Mouse (Mus musculus) forebrain, embryonic 12.5 days (tissue): ENCODE data around the gene Tex35. TPM values are rescaled to one million over a fixed set of nuclear protein-coding genes. Genes with fewer than 3 reads are reported as not detected.

Source experiments
- ATAC-seq: fragments of 200-750 bp; cut with Nextera tagmentation; 2 replicates; pipeline ENCODE4 v1.8.0; 2017; ENCODE audit warnings: moderate TSS enrichment; ENCODE audit not compliant: low FRiP score
- H3K27ac ChIP-seq: fragments of 300-500 bp; sonication (generic); 2 replicates; pipeline ENCODE4 v1.5.1; 2016; ENCODE audit warnings: mild to moderate bottlenecking
- H3K27me3 ChIP-seq: fragments of 300-500 bp; sonication (generic); 2 replicates; pipeline ENCODE4 v1.6.1; 2016; ENCODE audit warnings: mild to moderate bottlenecking
- H3K36me3 ChIP-seq: fragments of 300-500 bp; sonication (generic); replicated peaks from 2 replicates; pipeline ENCODE4 v1.6.1; 2016; ENCODE audit warnings: mild to moderate bottlenecking
- H3K4me1 ChIP-seq: fragments of 300-500 bp; sonication (generic); 2 replicates; pipeline ENCODE4 v1.6.1; 2016
- H3K4me2 ChIP-seq: fragments of 300-500 bp; sonication (generic); 2 replicates; pipeline ENCODE4 v1.6.1; 2016; ENCODE audit warnings: mild to moderate bottlenecking, moderate library complexity
- H3K4me3 ChIP-seq: fragments of 300-500 bp; sonication (generic); replicated peaks from 2 replicates; pipeline ENCODE4 v1.5.1; 2016; ENCODE audit warnings: mild to moderate bottlenecking
- H3K9ac ChIP-seq: fragments of 300-500 bp; sonication (generic); 2 replicates; pipeline ENCODE4 v1.6.1; 2016; ENCODE audit warnings: mild to moderate bottlenecking
- H3K9me3 ChIP-seq: fragments of 300-500 bp; sonication (generic); 2 replicates; pipeline ENCODE4 v1.6.1; 2016
- WGBS: fragments of 180-500 bp; shearing (Covaris S2); methylation state at CpG from one replicate; pipeline ENCODE4 v1.1.7; 2016; 5-methylcytosine and 5-hydroxymethylcytosine counted together
- polyA plus RNA-seq: library from polyadenylated mRNA; unstranded; fragments of >200 nt; fragmentation: Nextera tagmentation; extraction: Ambion mirVana; gene quantifications from 2 replicates; pipeline ENCODE4 v1.2.1, GENCODE M21; 2016

Tex35 gene
- polyA plus RNA-seq, 1 experiment from 2014 or later = not detected

DNA sequence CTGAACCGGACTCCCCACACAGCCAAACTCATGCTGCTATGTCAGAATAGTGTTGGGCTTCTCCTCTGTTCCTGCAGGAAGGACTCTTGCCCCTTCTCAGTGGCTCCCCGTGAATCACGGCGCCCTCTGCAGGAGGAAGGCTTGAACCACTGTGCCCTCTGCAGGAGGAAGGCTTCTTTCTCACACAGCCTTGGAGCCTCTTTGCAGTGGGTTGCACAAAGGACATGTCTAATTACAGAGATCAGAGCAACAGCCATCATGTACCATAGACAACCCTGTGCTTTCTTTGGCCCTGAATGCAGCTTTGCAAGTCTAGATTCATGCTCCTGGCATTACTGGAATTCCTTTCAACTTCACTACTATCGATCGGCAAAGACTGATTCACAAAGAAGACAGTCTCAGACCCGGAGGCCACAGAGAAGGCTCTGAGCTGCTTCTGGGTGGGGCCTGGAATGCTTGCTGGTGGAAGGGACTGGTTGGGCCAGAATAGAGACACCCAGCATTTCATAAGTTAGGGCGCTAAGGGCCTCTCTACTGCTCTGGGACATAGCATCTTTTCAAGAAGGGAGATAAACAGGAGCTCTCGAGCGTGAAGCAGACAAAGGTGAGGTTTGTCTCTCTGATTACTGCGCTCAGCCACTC is 29.0 kb downstream of the Tex35 start:
- H3K4me2 ChIP-seq = peak overlapping the region; percentile 4; the same call in 1 of the 2 replicates
- H3K4me1 ChIP-seq = peaks cover 26% of the 10 kb centered on the region
- H3K27me3 ChIP-seq = peaks cover 8% of the 10 kb centered on the region; the same call in 1 of the 2 replicates
- H3K27ac ChIP-seq = no peak overlapping the region
- peak; percentile 44; the same call in 1 of the 2 replicates for ATAC-seq
- 23% methylated on average over 11 of the region's 11 CpGs for WGBS
- H3K36me3 ChIP-seq = no peaks in the 10 kb centered on the region
- H3K4me3 ChIP-seq = no peak overlapping the region
- 0 out of 2 replicates have a peak overlapping the region, but pooled peaks have one; percentile 12 for H3K9ac ChIP-seq
- H3K9me3 ChIP-seq = no peaks in the 10 kb centered on the region

DNA sequence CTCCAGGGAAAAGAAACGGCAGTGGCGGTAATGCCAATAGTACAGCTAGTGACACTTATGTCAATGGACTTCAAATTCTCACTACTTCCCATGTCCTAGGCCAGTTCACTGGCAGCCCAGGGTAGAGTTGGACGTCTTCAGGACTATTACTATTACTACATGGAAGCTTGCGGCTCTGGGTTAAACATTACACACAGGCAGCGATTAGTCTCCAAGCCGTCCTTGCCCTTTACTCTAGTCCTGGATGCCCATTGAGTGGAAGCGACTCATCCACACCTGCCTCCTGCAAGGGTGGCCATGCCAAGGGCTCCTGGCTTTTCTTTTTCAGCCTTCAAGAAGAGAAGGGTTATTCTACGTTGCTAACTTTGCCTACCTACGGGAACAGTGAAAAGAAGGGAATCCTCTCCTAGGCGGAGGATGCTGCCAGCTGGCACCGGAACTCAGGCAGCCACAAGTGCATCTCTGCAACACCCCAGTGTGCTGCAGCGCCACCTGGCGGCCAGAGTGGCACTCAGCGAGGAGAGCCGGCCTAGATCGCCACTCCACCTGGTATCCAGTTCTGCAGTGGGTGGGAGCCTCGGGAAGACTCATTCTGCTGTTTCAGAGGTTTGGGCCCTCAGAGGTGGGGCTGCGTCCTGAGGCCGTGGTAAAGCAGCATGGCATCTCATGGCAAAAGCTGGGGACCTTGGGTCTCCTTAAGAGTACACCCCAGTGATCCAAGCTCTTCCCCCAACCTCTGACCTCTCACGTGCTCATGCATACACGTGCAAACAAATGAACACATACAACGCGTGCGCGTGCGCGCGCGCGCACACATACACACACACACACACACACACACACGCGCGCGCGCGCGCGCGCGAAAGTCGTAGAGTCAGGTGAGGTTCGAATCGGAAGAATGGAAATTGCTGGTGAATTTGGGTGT is 31.4 kb downstream of the Tex35 start:
- 0 out of 2 replicates have a peak, but pooled peaks cover 12% of the 10 kb centered on the region for H3K27me3 ChIP-seq
- no peak overlapping the region for H3K4me3 ChIP-seq
- ATAC-seq = peak; percentile 43; the same call in 1 of the 2 replicates
- no peak overlapping the region for H3K4me2 ChIP-seq
- no peaks in the 10 kb centered on the region for H3K36me3 ChIP-seq
- H3K9me3 ChIP-seq = no peaks in the 10 kb centered on the region
- 61% methylated on average over 43 of the region's 43 CpGs for WGBS
- peaks cover 26% of the 10 kb centered on the region for H3K4me1 ChIP-seq
- no peak overlapping the region for H3K27ac ChIP-seq
- H3K9ac ChIP-seq = no peak overlapping the region

DNA sequence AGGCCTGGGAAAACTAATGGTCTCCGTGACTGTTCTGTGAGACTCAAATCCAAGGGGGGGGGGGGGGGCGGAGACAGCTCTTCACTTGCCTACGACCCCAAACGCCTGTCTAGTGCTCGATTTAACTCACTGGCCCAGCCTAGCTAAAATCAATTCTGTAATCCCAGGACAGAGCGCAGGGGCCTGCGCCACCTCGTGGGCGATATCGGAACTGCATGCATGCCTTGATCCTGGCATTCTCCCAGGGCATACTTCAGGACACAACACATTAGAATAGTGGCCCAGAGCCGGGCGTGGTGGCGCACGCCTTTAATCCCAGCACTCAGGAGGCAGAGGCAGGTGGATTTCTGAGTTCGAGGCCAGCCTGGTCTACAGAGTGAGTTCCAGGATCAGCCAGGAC is 32.2 kb downstream of the Tex35 start:
- Histone ChIP-seq H3K9ac (no peak overlapping the region), H3K4me3 (no peak overlapping the region), H3K36me3 (no peaks in the 10 kb centered on the region), H3K27me3 (peaks cover 20% of the 10 kb centered on the region; the same call in 1 of the 2 replicates), H3K4me2 (no peak overlapping the region), H3K4me1 (peaks cover 21% of the 10 kb centered on the region), H3K27ac (no peak overlapping the region), H3K9me3 (no peaks in the 10 kb centered on the region)
- 6% methylated on average over 15 of the region's 15 CpGs for WGBS
- peak; percentile 63 for ATAC-seq

GRCm38 (mm10) chr1:157074937-157075336 is 33.5 kb downstream of the Tex35 start:
- Histone ChIP-seq H3K9ac (no peak overlapping the region), H3K4me3 (no peak overlapping the region), H3K36me3 (no peaks in the 10 kb centered on the region), H3K9me3 (no peaks in the 10 kb centered on the region), H3K4me1 (peaks cover 20% of the 10 kb centered on the region), H3K27ac (peak overlapping the region; percentile 15; the same call in 1 of the 2 replicates), H3K27me3 (peaks cover 22% of the 10 kb centered on the region; the same call in 1 of the 2 replicates), H3K4me2 (no peak overlapping the region)
- 53% methylated on average over 7 of the region's 7 CpGs for WGBS
- ATAC-seq = no peak

GRCm38 (mm10) chr1:157074371-157074770 is 34.1 kb downstream of the Tex35 start:
- Histone ChIP-seq H3K27ac (0 out of 2 replicates have a peak overlapping the region, but pooled peaks have one; percentile 15), H3K4me3 (no peak overlapping the region), H3K9me3 (no peaks in the 10 kb centered on the region), H3K9ac (no peak overlapping the region), H3K27me3 (peaks cover 23% of the 10 kb centered on the region; the same call in 1 of the 2 replicates), H3K4me1 (peaks cover 19% of the 10 kb centered on the region), H3K36me3 (no peaks in the 10 kb centered on the region), H3K4me2 (no peak overlapping the region)
- 83% methylated on average over 6 of the region's 6 CpGs for WGBS
- no peak for ATAC-seq

GRCm38 (mm10) chr1:157073592-157073991 is 34.9 kb downstream of the Tex35 start:
- no peak for ATAC-seq
- Histone ChIP-seq H3K9ac (no peak overlapping the region), H3K4me3 (no peak overlapping the region), H3K4me2 (no peak overlapping the region), H3K36me3 (no peaks in the 10 kb centered on the region), H3K27me3 (peaks cover 21% of the 10 kb centered on the region; the same call in 1 of the 2 replicates), H3K9me3 (no peaks in the 10 kb centered on the region), H3K27ac (no peak overlapping the region), H3K4me1 (peaks cover 18% of the 10 kb centered on the region; the same call in 1 of the 2 replicates)
- 71% methylated on average over 4 of the region's 4 CpGs for WGBS

GRCm38 (mm10) chr1:157069181-157069828 is 39.2 kb downstream of the Tex35 start:
- Histone ChIP-seq H3K36me3 (no peaks in the 10 kb centered on the region), H3K9ac (no peak overlapping the region), H3K4me2 (no peak overlapping the region), H3K27me3 (peaks cover 22% of the 10 kb centered on the region), H3K27ac (no peak overlapping the region), H3K4me3 (no peak overlapping the region), H3K4me1 (peaks cover 22% of the 10 kb centered on the region), H3K9me3 (no peaks in the 10 kb centered on the region)
- no peak; the same call in 1 of the 2 replicates for ATAC-seq
- WGBS = 34% methylated on average over 15 of the region's 15 CpGs

GRCm38 (mm10) chr1:157068316-157068715 is 40.2 kb downstream of the Tex35 start:
- Histone ChIP-seq H3K4me2 (no peak overlapping the region), H3K4me1 (peaks cover 25% of the 10 kb centered on the region), H3K27ac (no peak overlapping the region), H3K9me3 (no peaks in the 10 kb centered on the region), H3K27me3 (peaks cover 18% of the 10 kb centered on the region), H3K9ac (no peak overlapping the region), H3K36me3 (no peaks in the 10 kb centered on the region), H3K4me3 (no peak overlapping the region)
- ATAC-seq = no peak

DNA sequence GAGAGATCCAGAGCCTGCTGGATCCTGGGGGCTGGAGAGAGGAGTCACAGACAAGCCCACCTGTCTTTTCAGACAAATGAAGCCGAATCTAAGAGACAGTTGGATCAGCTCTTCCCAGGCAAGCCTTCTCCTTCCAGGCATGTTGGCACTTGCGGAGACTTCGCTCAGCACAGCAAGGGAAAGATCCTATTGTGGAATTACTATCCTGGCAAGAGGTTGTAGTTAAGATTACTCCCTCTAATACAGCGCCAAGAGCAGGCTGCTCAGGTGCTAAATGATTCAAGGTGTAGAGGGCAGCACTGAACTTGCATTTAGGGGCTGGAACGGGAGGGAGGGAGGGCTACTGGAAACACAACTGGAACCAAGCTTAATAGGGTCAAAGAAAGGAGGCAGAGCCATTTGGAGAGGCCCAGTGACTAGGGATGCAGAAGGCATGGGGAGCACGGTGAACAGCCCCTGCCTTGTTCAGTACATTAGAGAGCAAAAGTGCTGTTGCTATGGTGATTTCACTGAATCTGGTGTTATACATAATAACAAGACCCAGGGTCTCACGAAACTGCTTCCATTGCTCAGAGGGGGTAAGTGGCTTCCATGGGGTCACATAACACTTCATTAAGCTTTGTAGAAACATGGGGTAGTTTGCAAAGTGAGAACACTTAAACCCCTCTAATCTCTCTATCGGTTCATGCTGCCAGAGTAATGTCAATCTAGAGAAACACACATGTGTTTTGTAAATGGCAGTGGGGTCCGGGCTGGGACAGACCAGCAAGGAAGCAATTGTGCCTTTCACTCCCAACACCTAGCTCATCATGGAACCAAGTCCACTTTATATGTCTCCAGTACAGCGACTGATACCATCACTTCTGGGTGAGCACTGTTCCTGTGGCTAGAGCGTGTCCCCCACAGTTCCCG is 42.4 kb downstream of the Tex35 start:
- peaks cover 28% of the 10 kb centered on the region for H3K4me1 ChIP-seq
- no peak overlapping the region for H3K4me2 ChIP-seq
- no peaks in the 10 kb centered on the region for H3K9me3 ChIP-seq
- no peaks in the 10 kb centered on the region for H3K36me3 ChIP-seq
- no peak overlapping the region for H3K4me3 ChIP-seq
- peaks cover 7% of the 10 kb centered on the region; the same call in 1 of the 2 replicates for H3K27me3 ChIP-seq
- H3K27ac ChIP-seq = no peak overlapping the region
- WGBS = 68% methylated on average over 12 of the region's 12 CpGs
- ATAC-seq = no peak; the same call in 1 of the 2 replicates
- no peak overlapping the region for H3K9ac ChIP-seq

GRCm38 (mm10) chr1:157063318-157064115 is 45.0 kb downstream of the Tex35 start:
- Histone ChIP-seq H3K9me3 (no peaks in the 10 kb centered on the region), H3K27ac (no peak overlapping the region), H3K4me2 (no peak overlapping the region), H3K36me3 (no peaks in the 10 kb centered on the region), H3K9ac (no peak overlapping the region), H3K4me3 (no peak overlapping the region), H3K27me3 (peaks cover 4% of the 10 kb centered on the region; the same call in 1 of the 2 replicates), H3K4me1 (peaks cover 21% of the 10 kb centered on the region)
- no peak for ATAC-seq
- 72% methylated on average over 13 of the region's 13 CpGs for WGBS

GRCm38 (mm10) chr1:157062445-157062825 is 46.0 kb downstream of the Tex35 start:
- no peak overlapping the region for H3K4me2 ChIP-seq
- no peak for ATAC-seq
- H3K27me3 ChIP-seq = peaks cover 4% of the 10 kb centered on the region; the same call in 1 of the 2 replicates
- 68% methylated on average over 5 of the region's 5 CpGs for WGBS
- H3K36me3 ChIP-seq = no peaks in the 10 kb centered on the region
- H3K27ac ChIP-seq = no peak overlapping the region
- H3K4me1 ChIP-seq = peaks cover 21% of the 10 kb centered on the region
- H3K9ac ChIP-seq = no peak overlapping the region
- H3K9me3 ChIP-seq = no peaks in the 10 kb centered on the region
- no peak overlapping the region for H3K4me3 ChIP-seq
